Mouse (Mus musculus): Measurements from ENCODE around the gene Rhox3a2. TPM values are rescaled to one million over a fixed set of nuclear protein-coding genes. Genes with fewer than 3 reads are reported as not detected.
"Not testable (repeated sequence)": the region's sequence is repeated elsewhere in the genome, so short reads cannot be mapped to it uniquely, and the experiment has no call there.

Rhox3a2 gene
- not detected in 2 replicates for polyA plus RNA-seq (2015; fragmentation: Nextera tagmentation; extraction: Ambion mirVana)

DNA sequence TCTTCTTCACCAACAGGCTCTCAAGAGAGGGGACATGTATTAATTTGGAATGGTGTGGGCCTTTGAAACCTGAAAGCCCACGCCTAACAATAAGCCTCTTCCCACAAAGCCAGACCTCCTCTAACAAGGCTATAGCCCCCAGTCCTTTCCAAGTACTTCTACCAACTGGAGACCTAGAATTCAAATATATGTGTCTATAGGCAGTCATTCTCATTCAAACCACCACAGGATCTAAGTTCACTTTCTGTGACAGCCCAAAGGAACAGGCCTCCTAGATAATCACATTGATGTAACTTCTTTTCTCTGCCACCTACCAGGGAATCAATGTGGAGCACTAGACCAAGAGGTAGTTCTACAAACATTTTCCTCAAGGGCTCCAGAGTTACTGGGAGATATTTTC is at the start of gene Rhox3a2:
Gene Rhox3a2, plus strand, starts transcription at position 301 of the 400 bp plus-strand sequence.
- H3K4me3 ChIP-seq (ENCODE audit: low read length); H3K27ac ChIP-seq (ENCODE audit: low read length); H3K9ac ChIP-seq (ENCODE audit: low read length); ATAC-seq (replicated peaks; ENCODE audit: extremely low read depth, insufficient read depth, low FRiP score); H3K36me3 ChIP-seq (ENCODE audit: control insufficient read depth, insufficient read depth); H3K4me1 ChIP-seq (ENCODE audit: control insufficient read depth, insufficient read depth, low read length); H3K9me3 ChIP-seq (replicated peaks; ENCODE audit: control insufficient read depth, low read length); H3K4me2 ChIP-seq (ENCODE audit: low read depth, low read length); H3K27me3 ChIP-seq (ENCODE audit: control insufficient read depth, insufficient read depth, low read length): not testable (repeated sequence)
- no CpG with 5 or more reads among the region's 1 CpGs for WGBS

DNA sequence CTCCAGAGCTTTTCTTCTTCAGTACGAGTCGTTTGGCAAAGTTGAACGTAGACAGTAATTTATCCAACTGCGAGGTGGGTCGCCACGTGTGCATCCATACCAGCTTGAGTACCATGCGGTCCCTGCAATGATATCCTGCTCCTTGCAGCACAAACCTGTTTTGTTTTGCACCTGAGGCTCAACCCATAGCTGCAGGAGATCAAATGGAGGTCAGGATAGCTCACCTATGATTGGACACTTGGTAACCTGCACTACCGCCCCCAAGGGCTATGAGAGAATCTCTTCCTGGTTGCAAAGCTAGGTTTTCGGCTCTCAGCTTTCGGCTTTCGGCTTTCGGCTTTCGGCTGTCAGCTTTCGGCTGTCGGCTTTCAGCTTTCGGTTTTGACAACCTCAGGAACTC is 10.7 kb downstream of the Rhox3a2 start, which contains the start of gene Rhox4a2:
Gene Rhox4a2, plus strand, starts transcription at position 301 of the 400 bp plus-strand sequence.
- not testable (repeated sequence) for H3K27ac ChIP-seq (ENCODE audit: low read length); H3K9me3 ChIP-seq (replicated peaks; ENCODE audit: control insufficient read depth, low read length); H3K4me2 ChIP-seq (ENCODE audit: low read depth, low read length); H3K27me3 ChIP-seq (ENCODE audit: control insufficient read depth, insufficient read depth, low read length); H3K4me1 ChIP-seq (ENCODE audit: control insufficient read depth, insufficient read depth, low read length); ATAC-seq (replicated peaks; ENCODE audit: extremely low read depth, insufficient read depth, low FRiP score); H3K4me3 ChIP-seq (ENCODE audit: low read length); H3K9ac ChIP-seq (ENCODE audit: low read length); H3K36me3 ChIP-seq (ENCODE audit: control insufficient read depth, insufficient read depth)
- WGBS = 90% methylated on average over 8 of the region's 16 CpGs

GRCm38 (mm10) chrX:37411767-37412166 is 31.9 kb downstream of the Rhox3a2 start, which contains the start of gene Rhox2b:
TSS of gene Rhox2b (plus strand) at chrX:37412067.
- not testable (repeated sequence) for H3K4me3 ChIP-seq (ENCODE audit: low read length); H3K27me3 ChIP-seq (ENCODE audit: control insufficient read depth, insufficient read depth, low read length); H3K9me3 ChIP-seq (replicated peaks; ENCODE audit: control insufficient read depth, low read length); H3K36me3 ChIP-seq (ENCODE audit: control insufficient read depth, insufficient read depth); H3K9ac ChIP-seq (ENCODE audit: low read length); H3K4me1 ChIP-seq (ENCODE audit: control insufficient read depth, insufficient read depth, low read length); H3K27ac ChIP-seq (ENCODE audit: low read length); ATAC-seq (replicated peaks; ENCODE audit: extremely low read depth, insufficient read depth, low FRiP score); H3K4me2 ChIP-seq (ENCODE audit: low read depth, low read length)
- no CpG with 5 or more reads among the region's 9 CpGs for WGBS

DNA sequence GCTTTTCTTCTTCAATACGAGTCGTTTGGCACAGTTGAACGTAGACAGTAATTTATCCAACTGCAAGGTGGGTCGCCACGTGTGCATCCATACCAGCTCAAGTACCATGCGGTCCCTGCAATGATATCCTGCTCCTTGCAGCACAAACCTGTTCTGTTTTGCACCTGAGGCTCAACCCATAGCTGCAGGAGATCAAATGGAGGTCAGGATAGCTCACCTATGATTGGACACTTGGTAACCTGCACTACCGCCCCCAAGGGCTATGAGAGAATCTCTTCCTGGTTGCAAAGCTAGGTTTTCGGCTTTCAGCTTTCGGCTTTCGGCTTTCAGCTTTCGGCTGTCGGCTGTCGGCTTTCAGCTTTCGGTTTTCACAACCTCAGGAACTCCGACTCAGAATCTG is 52.4 kb downstream of the Rhox3a2 start, which contains the start of gene Rhox4b:
Gene Rhox4b, plus strand, starts transcription at position 301 of the 400 bp plus-strand sequence.
- not testable (repeated sequence) for H3K4me1 ChIP-seq (ENCODE audit: control insufficient read depth, insufficient read depth, low read length); H3K36me3 ChIP-seq (ENCODE audit: control insufficient read depth, insufficient read depth); H3K9ac ChIP-seq (ENCODE audit: low read length); H3K27me3 ChIP-seq (ENCODE audit: control insufficient read depth, insufficient read depth, low read length); H3K9me3 ChIP-seq (replicated peaks; ENCODE audit: control insufficient read depth, low read length); H3K27ac ChIP-seq (ENCODE audit: low read length); H3K4me2 ChIP-seq (ENCODE audit: low read depth, low read length); ATAC-seq (replicated peaks; ENCODE audit: extremely low read depth, insufficient read depth, low FRiP score); H3K4me3 ChIP-seq (ENCODE audit: low read length)
- WGBS = 85% methylated on average over 13 of the region's 15 CpGs

Other genes with a start within 250 kb of the Rhox3a2 start
- 0.19 TPM in 1 of 2 replicates, not detected in the other for gene Akap14, start 211.2 kb upstream of the Rhox3a2 start, polyA plus RNA-seq (2015; fragmentation: Nextera tagmentation; extraction: Ambion mirVana)
- gene Ndufa1, start 188.9 kb upstream of the Rhox3a2 start, polyA plus RNA-seq (2015; fragmentation: Nextera tagmentation; extraction: Ambion mirVana) = 767 and 842 TPM in 2 replicates
- gene Rnf113a1, start 188.8 kb upstream of the Rhox3a2 start, polyA plus RNA-seq (2015; fragmentation: Nextera tagmentation; extraction: Ambion mirVana) = 5.5 and 7.1 TPM in 2 replicates
- gene Gm9, start 169.0 kb upstream of the Rhox3a2 start, polyA plus RNA-seq (2015; fragmentation: Nextera tagmentation; extraction: Ambion mirVana) = not detected in 2 replicates
- gene Rhox1, start 157.8 kb upstream of the Rhox3a2 start, polyA plus RNA-seq (2015; fragmentation: Nextera tagmentation; extraction: Ambion mirVana) = not detected in 2 replicates
- not detected in 2 replicates for gene Rhox2a, start 135.1 kb upstream of the Rhox3a2 start, polyA plus RNA-seq (2015; fragmentation: Nextera tagmentation; extraction: Ambion mirVana)
- not detected in 2 replicates for gene Rhox3a, start 130.1 kb upstream of the Rhox3a2 start, polyA plus RNA-seq (2015; fragmentation: Nextera tagmentation; extraction: Ambion mirVana)
- gene Rhox4a, start 114.7 kb upstream of the Rhox3a2 start, polyA plus RNA-seq (2015; fragmentation: Nextera tagmentation; extraction: Ambion mirVana) = 0.14 TPM in 1 of 2 replicates, not detected in the other
- gene Rhox4a2, start 10.8 kb downstream of the Rhox3a2 start, polyA plus RNA-seq (2015; fragmentation: Nextera tagmentation; extraction: Ambion mirVana) = 2.3 and 6.1 TPM in 2 replicates
- gene Rhox2b, start 32.0 kb downstream of the Rhox3a2 start, polyA plus RNA-seq (2015; fragmentation: Nextera tagmentation; extraction: Ambion mirVana) = not detected in 2 replicates
- gene Rhox4b, start 52.5 kb downstream of the Rhox3a2 start, polyA plus RNA-seq (2015; fragmentation: Nextera tagmentation; extraction: Ambion mirVana) = 0.72 and 2.2 TPM in 2 replicates
- gene Rhox2c, start 73.7 kb downstream of the Rhox3a2 start, polyA plus RNA-seq (2015; fragmentation: Nextera tagmentation; extraction: Ambion mirVana) = not detected in 2 replicates
- gene Rhox3c, start 78.6 kb downstream of the Rhox3a2 start, polyA plus RNA-seq (2015; fragmentation: Nextera tagmentation; extraction: Ambion mirVana) = not detected in 2 replicates
- gene Rhox4c, start 100.3 kb downstream of the Rhox3a2 start, polyA plus RNA-seq (2015; fragmentation: Nextera tagmentation; extraction: Ambion mirVana) = not detected in 2 replicates
- not detected in 2 replicates for gene Rhox2d, start 113.4 kb downstream of the Rhox3a2 start, polyA plus RNA-seq (2015; fragmentation: Nextera tagmentation; extraction: Ambion mirVana)
- not detected in 2 replicates for gene Rhox4d, start 134.3 kb downstream of the Rhox3a2 start, polyA plus RNA-seq (2015; fragmentation: Nextera tagmentation; extraction: Ambion mirVana)
- gene Rhox2e, start 150.4 kb downstream of the Rhox3a2 start, polyA plus RNA-seq (2015; fragmentation: Nextera tagmentation; extraction: Ambion mirVana) = not detected in 2 replicates
- gene Rhox3e, start 162.0 kb downstream of the Rhox3a2 start, polyA plus RNA-seq (2015; fragmentation: Nextera tagmentation; extraction: Ambion mirVana) = not detected in 2 replicates
- gene Rhox4e, start 177.4 kb downstream of the Rhox3a2 start, polyA plus RNA-seq (2015; fragmentation: Nextera tagmentation; extraction: Ambion mirVana) = not detected in 2 replicates
- gene Rhox2f, start 191.4 kb downstream of the Rhox3a2 start, polyA plus RNA-seq (2015; fragmentation: Nextera tagmentation; extraction: Ambion mirVana) = not detected in 2 replicates
- gene Rhox3f, start 201.0 kb downstream of the Rhox3a2 start, polyA plus RNA-seq (2015; fragmentation: Nextera tagmentation; extraction: Ambion mirVana) = not detected in 2 replicates
- not detected in 2 replicates for gene Rhox4f, start 227.7 kb downstream of the Rhox3a2 start, polyA plus RNA-seq (2015; fragmentation: Nextera tagmentation; extraction: Ambion mirVana)
- not detected in 2 replicates for gene Rhox3g, start 248.6 kb downstream of the Rhox3a2 start, polyA plus RNA-seq (2015; fragmentation: Nextera tagmentation; extraction: Ambion mirVana)

All from heart, embryonic 16.5 days (tissue).